Mouse (Mus musculus) ES-E14 (cell line): ENCODE measurements around the gene Nprl3. TPM values are rescaled to one million over a fixed set of nuclear protein-coding genes. Genes with fewer than 3 reads are reported as not detected.

Source experiments
- DNase-seq: peaks from one replicate; pipeline ENCODE4 v3.0.0-alpha.2; 2013; ENCODE audit warnings: low read depth, low spot score
- H3K27ac ChIP-seq: 2 replicates; pipeline ENCODE4 v1.5.1; 2012; ENCODE audit warnings: low read depth, mild to moderate bottlenecking, low read length, moderate library complexity, mixed read lengths; ENCODE audit not compliant: poor library complexity, insufficient read depth, severe bottlenecking
- H3K36me3 ChIP-seq: 2 replicates; pipeline ENCODE4 v1.6.1; 2012; ENCODE audit warnings: mild to moderate bottlenecking, low read length, moderate library complexity, mixed read lengths; ENCODE audit not compliant: control insufficient read depth, poor library complexity, insufficient read depth, severe bottlenecking
- H3K4me1 ChIP-seq, 2 experiments: fragments of 150-350 bp in 1 of 2; sonication (generic) in 1 of 2; 2 replicates each; pipeline ENCODE4 v1.6.1; 2012; ENCODE audit warnings: low read length in 2 of 2, mild to moderate bottlenecking in 1 of 2, mixed read lengths in 1 of 2; ENCODE audit not compliant: control insufficient read depth in 2 of 2, insufficient read depth in 2 of 2, poor library complexity in 1 of 2
- H3K4me3 ChIP-seq, 2 experiments: fragments of 150-350 bp in 1 of 2; sonication (generic) in 1 of 2; 2 replicates each; pipeline ENCODE4 v1.5.1; 2012; ENCODE audit warnings: low read length in 2 of 2, low read depth in 1 of 2, mild to moderate bottlenecking in 1 of 2, mixed read lengths in 1 of 2; ENCODE audit not compliant: insufficient read depth in 1 of 2, poor library complexity in 1 of 2, severe bottlenecking in 1 of 2
- H3K9ac ChIP-seq: 2 replicates; pipeline ENCODE4 v1.6.1; 2012; ENCODE audit warnings: low read depth, mild to moderate bottlenecking, low read length, mixed read lengths; ENCODE audit not compliant: poor library complexity, insufficient read depth, severe bottlenecking
- H3K9me3 ChIP-seq: fragments of 150-350 bp; sonication (generic); 2 replicates; pipeline ENCODE4 v1.6.1; 2012; ENCODE audit warnings: low read depth, mild to moderate bottlenecking, low read length; ENCODE audit not compliant: control insufficient read depth, insufficient read depth
- CHD2 ChIP-seq: IDR thresholded peaks from 2 replicates; pipeline ENCODE4 v1.6.1; 2014; ENCODE audit warnings: mild to moderate bottlenecking, low read depth, low read length, inconsistent platforms
- HCFC1 ChIP-seq: IDR thresholded peaks from 2 replicates; pipeline ENCODE4 v1.6.1; 2012; ENCODE audit warnings: low read length, inconsistent platforms, borderline replicate concordance; ENCODE audit not compliant: insufficient read depth
- MAFK ChIP-seq: IDR thresholded peaks from 2 replicates; pipeline ENCODE4 v1.6.1; 2014; ENCODE audit warnings: mild to moderate bottlenecking, low read depth, low read length, inconsistent platforms; ENCODE audit not compliant: insufficient read depth
- ZC3H11A ChIP-seq: IDR thresholded peaks from 2 replicates; pipeline ENCODE4 v1.6.1; 2012; ENCODE audit warnings: low read depth, mild to moderate bottlenecking, inconsistent platforms, low read length, borderline replicate concordance
- ZNF384 ChIP-seq: IDR thresholded peaks from 2 replicates; pipeline ENCODE4 v1.6.1; 2012; ENCODE audit warnings: low read depth, low read length, inconsistent platforms
- in situ Hi-C, 2 experiments: fragments of 600-800 bp; cut with MboI; formaldehyde crosslinking; loops; one replicate each; pipeline ENCODE4 v1.15.1; 2025; ENCODE audit warnings: low sequenced_read_pairs in 2 of 2, inconsistent platforms in 1 of 2; ENCODE audit not compliant: unreplicated experiment in 2 of 2
- total RNA-seq: library from RNA; depleted of rRNA; stranded (reverse); fragments of 300-350 nt; gene quantifications from 2 replicates; pipeline ENCODE4 v1.2.3, GENCODE M21; 2012

Nprl3 gene
- total RNA-seq, 1 experiment, result 47.2 TPM

GRCm38 (mm10) chr11:32266194-32266593 lies 1.3 kb downstream of the Nprl3 start:
- no peak for DNase-seq
- no peak overlapping the region for H3K27ac ChIP-seq
- TF ChIP-seq ZC3H11A, result no peak
- no peak for TF ChIP-seq ZNF384
- TF ChIP-seq MAFK, result no peak
- no peak overlapping the region for H3K9ac ChIP-seq
- no peaks in the 10 kb centered on the region; the same call in 1 of the 2 replicates for H3K36me3 ChIP-seq
- H3K4me3 ChIP-seq, result no peak overlapping the region
- in situ Hi-C loops, result no loop called here
- no peaks in the 10 kb centered on the region for H3K9me3 ChIP-seq
- peaks cover 0 to 3% of the 10 kb centered on the region in 2 experiments; a peak in 1 of 4 replicates for H3K4me1 ChIP-seq

GRCm38 (mm10) chr11:32265117-32265738 lies 2.3 kb downstream of the Nprl3 start:
- H3K36me3 ChIP-seq, result no peaks in the 10 kb centered on the region; the same call in 1 of the 2 replicates
- no peak overlapping the region for H3K27ac ChIP-seq
- no peaks in the 10 kb centered on the region for H3K9me3 ChIP-seq
- H3K9ac ChIP-seq, result no peak overlapping the region
- H3K4me1 ChIP-seq, result peaks cover 0 to 3% of the 10 kb centered on the region in 2 experiments; a peak in 1 of 4 replicates
- no peak for DNase-seq
- TF ChIP-seq ZNF384, result peak; percentile 87
- TF ChIP-seq CHD2, result no peak
- in situ Hi-C loops, result no loop called here
- no peak overlapping the region for H3K4me3 ChIP-seq

GRCm38 (mm10) chr11:32262674-32263415 lies 4.7 kb downstream of the Nprl3 start:
- DNase-seq, result no peak
- Histone ChIP-seq H3K36me3 (no peaks in the 10 kb centered on the region; the same call in 1 of the 2 replicates), H3K4me3 (no peak overlapping the region), H3K27ac (no peak overlapping the region), H3K9ac (no peak overlapping the region), H3K9me3 (no peaks in the 10 kb centered on the region), H3K4me1 (peaks cover 0 to 3% of the 10 kb centered on the region in 2 experiments; a peak in 1 of 4 replicates)
- in situ Hi-C loops, result no loop called here
- TF ChIP-seq CHD2 (no peak), ZC3H11A (no peak), HCFC1 (no peak), MAFK (no peak), ZNF384 (no peak)

GRCm38 (mm10) chr11:32256566-32256965 lies 10.9 kb downstream of the Nprl3 start:
- Histone ChIP-seq H3K27ac (no peak overlapping the region), H3K9me3 (no peaks in the 10 kb centered on the region)

More at GRCm38 (mm10) chr11:32256566-32256965, 10.9 kb downstream of the Nprl3 start:
- Histone ChIP-seq H3K36me3 (peaks cover 4% of the 10 kb centered on the region; the same call in 1 of the 2 replicates), H3K4me1 (no peaks in the 10 kb centered on the region), H3K4me3 (no peak overlapping the region), H3K9ac (no peak overlapping the region)
- DNase-seq, result no peak
- no peak for TF ChIP-seq ZC3H11A
- no peak for TF ChIP-seq HCFC1
- TF ChIP-seq CHD2, result no peak
- no peak for TF ChIP-seq ZNF384
- no peak for TF ChIP-seq MAFK
- in situ Hi-C loops, result no loop called here
